Mouse (Mus musculus) ES-E14 (cell line): Measurements from ENCODE around the gene Mpp3. TPM values are rescaled to one million over a fixed set of nuclear protein-coding genes. Genes with fewer than 3 reads are reported as not detected.

Source experiments
- DNase-seq: peaks from one replicate; pipeline ENCODE4 v3.0.0-alpha.2; 2013; ENCODE audit warnings: low read depth, low spot score
- H3K27ac ChIP-seq: 2 replicates; pipeline ENCODE4 v1.5.1; 2012; ENCODE audit warnings: low read depth, mild to moderate bottlenecking, low read length, moderate library complexity, mixed read lengths; ENCODE audit not compliant: poor library complexity, insufficient read depth, severe bottlenecking
- H3K36me3 ChIP-seq: 2 replicates; pipeline ENCODE4 v1.6.1; 2012; ENCODE audit warnings: mild to moderate bottlenecking, low read length, moderate library complexity, mixed read lengths; ENCODE audit not compliant: control insufficient read depth, poor library complexity, insufficient read depth, severe bottlenecking
- H3K4me1 ChIP-seq, 2 experiments: fragments of 150-350 bp in 1 of 2; sonication (generic) in 1 of 2; 2 replicates each; pipeline ENCODE4 v1.6.1; 2012; ENCODE audit warnings: low read length in 2 of 2, mild to moderate bottlenecking in 1 of 2, mixed read lengths in 1 of 2; ENCODE audit not compliant: control insufficient read depth in 2 of 2, insufficient read depth in 2 of 2, poor library complexity in 1 of 2
- H3K4me3 ChIP-seq, 2 experiments: fragments of 150-350 bp in 1 of 2; sonication (generic) in 1 of 2; 2 replicates each; pipeline ENCODE4 v1.5.1; 2012; ENCODE audit warnings: low read length in 2 of 2, low read depth in 1 of 2, mild to moderate bottlenecking in 1 of 2, mixed read lengths in 1 of 2; ENCODE audit not compliant: insufficient read depth in 1 of 2, poor library complexity in 1 of 2, severe bottlenecking in 1 of 2
- H3K9ac ChIP-seq: 2 replicates; pipeline ENCODE4 v1.6.1; 2012; ENCODE audit warnings: low read depth, mild to moderate bottlenecking, low read length, mixed read lengths; ENCODE audit not compliant: poor library complexity, insufficient read depth, severe bottlenecking
- H3K9me3 ChIP-seq: fragments of 150-350 bp; sonication (generic); 2 replicates; pipeline ENCODE4 v1.6.1; 2012; ENCODE audit warnings: low read depth, mild to moderate bottlenecking, low read length; ENCODE audit not compliant: control insufficient read depth, insufficient read depth
- CHD2 ChIP-seq: IDR thresholded peaks from 2 replicates; pipeline ENCODE4 v1.6.1; 2014; ENCODE audit warnings: mild to moderate bottlenecking, low read depth, low read length, inconsistent platforms
- HCFC1 ChIP-seq: IDR thresholded peaks from 2 replicates; pipeline ENCODE4 v1.6.1; 2012; ENCODE audit warnings: low read length, inconsistent platforms, borderline replicate concordance; ENCODE audit not compliant: insufficient read depth
- MAFK ChIP-seq: IDR thresholded peaks from 2 replicates; pipeline ENCODE4 v1.6.1; 2014; ENCODE audit warnings: mild to moderate bottlenecking, low read depth, low read length, inconsistent platforms; ENCODE audit not compliant: insufficient read depth
- ZC3H11A ChIP-seq: IDR thresholded peaks from 2 replicates; pipeline ENCODE4 v1.6.1; 2012; ENCODE audit warnings: low read depth, mild to moderate bottlenecking, inconsistent platforms, low read length, borderline replicate concordance
- ZNF384 ChIP-seq: IDR thresholded peaks from 2 replicates; pipeline ENCODE4 v1.6.1; 2012; ENCODE audit warnings: low read depth, low read length, inconsistent platforms
- in situ Hi-C, 2 experiments: fragments of 600-800 bp; cut with MboI; formaldehyde crosslinking; loops; one replicate each; pipeline ENCODE4 v1.15.1; 2025; ENCODE audit warnings: low sequenced_read_pairs in 2 of 2, inconsistent platforms in 1 of 2; ENCODE audit not compliant: unreplicated experiment in 2 of 2
- total RNA-seq: library from RNA; depleted of rRNA; stranded (reverse); fragments of 300-350 nt; gene quantifications from 2 replicates; pipeline ENCODE4 v1.2.3, GENCODE M21; 2012

Mpp3 gene
- total RNA-seq, 1 experiment, result 5.2 TPM

- Histone ChIP-seq H3K4me3 (no peak overlapping the region), H3K4me1 (peaks cover 0 to 3% of the 10 kb centered on the region in 2 experiments; a peak in 1 of 4 replicates), H3K27ac (no peak overlapping the region), H3K36me3 (peaks cover 3% of the 10 kb centered on the region; the same call in 1 of the 2 replicates), H3K9me3 (no peaks in the 10 kb centered on the region), H3K9ac (no peak overlapping the region)
- DNase-seq, result no peak
- TF ChIP-seq ZC3H11A (no peak), MAFK (no peak), ZNF384 (no peak), CHD2 (no peak), HCFC1 (no peak)
- in situ Hi-C loops, result no loop called here
Observed at GRCm38 (mm10) chr11:102024084-102024758, 4.0 kb downstream of the Mpp3 start.

GRCm38 (mm10) chr11:102023406-102023805, 4.9 kb downstream of the Mpp3 start:
- in situ Hi-C loops, result no loop called here
- peaks cover 3% of the 10 kb centered on the region; the same call in 1 of the 2 replicates for H3K36me3 ChIP-seq
- no peak overlapping the region for H3K9ac ChIP-seq
- H3K9me3 ChIP-seq, result no peaks in the 10 kb centered on the region
- H3K4me3 ChIP-seq, result 0 out of 4 replicates have a peak overlapping the region, but pooled peaks of 1 of the 2 experiments have one; percentile 17
- H3K27ac ChIP-seq, result no peak overlapping the region
- no peak for TF ChIP-seq HCFC1
- TF ChIP-seq MAFK, result no peak
- no peak for TF ChIP-seq ZNF384
- no peak for TF ChIP-seq ZC3H11A
- TF ChIP-seq CHD2, result no peak
- DNase-seq, result no peak
- H3K4me1 ChIP-seq, result peaks cover 0 to 3% of the 10 kb centered on the region in 2 experiments; a peak in 1 of 4 replicates

GRCm38 (mm10) chr11:102021196-102021595, 7.1 kb downstream of the Mpp3 start:
- TF ChIP-seq HCFC1 (no peak), ZC3H11A (no peak), ZNF384 (no peak), MAFK (no peak), CHD2 (no peak)
- no peak for DNase-seq
- H3K4me1 ChIP-seq, result peaks cover 0 to 3% of the 10 kb centered on the region in 2 experiments; a peak in 1 of 4 replicates
- in situ Hi-C loops, result no loop called here
- H3K27ac ChIP-seq, result no peak overlapping the region
- H3K9me3 ChIP-seq, result no peaks in the 10 kb centered on the region
- H3K4me3 ChIP-seq, result no peak overlapping the region
- H3K9ac ChIP-seq, result no peak overlapping the region
- H3K36me3 ChIP-seq, result peaks cover 3% of the 10 kb centered on the region; the same call in 1 of the 2 replicates

- TF ChIP-seq CHD2 (no peak), HCFC1 (no peak), MAFK (no peak), ZNF384 (no peak), ZC3H11A (no peak)
- peaks cover 3% of the 10 kb centered on the region; the same call in 1 of the 2 replicates for H3K36me3 ChIP-seq
- in situ Hi-C loops, result no loop called here
Observed at GRCm38 (mm10) chr11:102019736-102020135, 8.5 kb downstream of the Mpp3 start.

GRCm38 (mm10) chr11:102016136-102016535, 12.1 kb downstream of the Mpp3 start:
- no peak for DNase-seq
- H3K4me1 ChIP-seq, result no peaks in the 10 kb centered on the region
- no peak overlapping the region for H3K4me3 ChIP-seq
- no peak overlapping the region for H3K27ac ChIP-seq
- H3K9me3 ChIP-seq, result no peaks in the 10 kb centered on the region
- no peak overlapping the region for H3K9ac ChIP-seq
- in situ Hi-C loops, result no loop called here
- TF ChIP-seq ZC3H11A (no peak), ZNF384 (no peak), MAFK (no peak), CHD2 (no peak), HCFC1 (no peak)
- H3K36me3 ChIP-seq, result peaks cover 7% of the 10 kb centered on the region; the same call in 1 of the 2 replicates

More at GRCm38 (mm10) chr11:102019736-102020135, 8.5 kb downstream of the Mpp3 start:
- Histone ChIP-seq H3K4me1 (no peaks in the 10 kb centered on the region), H3K9ac (no peak overlapping the region), H3K27ac (no peak overlapping the region), H3K9me3 (no peaks in the 10 kb centered on the region), H3K4me3 (no peak overlapping the region)
- DNase-seq, result no peak
